Mouse (Mus musculus): Measurements from ENCODE around the gene Mob3a. TPM values are rescaled to one million over a fixed set of nuclear protein-coding genes. Genes with fewer than 3 reads are reported as not detected.

The Mob3a gene
- 25.1 TPM for polyA plus RNA-seq (2012; fragmentation: generic; extraction: Trizol)

GRCm38 (mm10) chr10:80701721-80702535, at the start of gene Mob3a, which contains the start of gene Izumo4:
TSS of gene Mob3a (minus strand) at chr10:80701977.
TSS of gene Izumo4 (plus strand) at chr10:80702184.
- Histone ChIP-seq H3ac (ENCODE audit: control insufficient read depth, insufficient read length) (peak within 1 kb of the TSS; percentile 5), H3K79me2 (ENCODE audit: control insufficient read depth, insufficient read depth) (peaks cover 26% of the 10 kb centered on the region), H3K36me3 (ENCODE audit: control insufficient read depth, insufficient read depth) (peaks cover 4% of the 10 kb centered on the region), H3K27me3 (ENCODE audit: control insufficient read depth, insufficient read depth, insufficient read length) (no peaks in the 10 kb centered on the region), H3K4me3 (peak within 1 kb of the TSS; percentile 60), H3K4me2 (ENCODE audit: low read depth) (peak within 1 kb of the TSS; percentile 89)
- TF ChIP-seq USF1 (IDR thresholded peaks at IDR 0.05; ENCODE audit: low read depth) (no peak), REST (IDR thresholded peaks at IDR 0.05; ENCODE audit: insufficient read depth, insufficient read length) (no peak), CEBPB (IDR thresholded peaks at IDR 0.05; ENCODE audit: insufficient read depth, poor library complexity, severe bottlenecking) (no peak), MAX (IDR thresholded peaks at IDR 0.05; ENCODE audit: low read depth) (no peak), POLR2AphosphoS2 (IDR thresholded peaks at IDR 0.05; ENCODE audit: insufficient read length, low read depth) (peak; percentile 89), TCF12 (IDR thresholded peaks at IDR 0.05; ENCODE audit: insufficient read depth, poor library complexity, severe bottlenecking) (no peak), MYOG (IDR thresholded peaks at IDR 0.05; ENCODE audit: control insufficient read depth in 1 of 3, insufficient read depth in 1 of 3, insufficient read length in 2 of 3, low read depth in 2 of 3) (peak in 1 of 3 experiments; percentile 2), E2F4 (IDR thresholded peaks at IDR 0.05; ENCODE audit: insufficient read depth) (no peak), MYOD1 (IDR thresholded peaks at IDR 0.05; ENCODE audit: control insufficient read depth in 1 of 3, insufficient read length in 2 of 3, low read depth in 2 of 3) (no peak), TCF3 (IDR thresholded peaks at IDR 0.05; ENCODE audit: insufficient read length, low read depth) (no peak), SRF (IDR thresholded peaks at IDR 0.05; ENCODE audit: control insufficient read depth, insufficient read length, low read depth) (peak; percentile 100), POLR2A (IDR thresholded peaks at IDR 0.05; ENCODE audit: insufficient read length, low read depth) (peak; percentile 87)

GRCm38 (mm10) chr10:80751188-80751832, 49.5 kb upstream of the Mob3a start:
- peaks cover 9% of the 10 kb centered on the region for H3K79me2 ChIP-seq (ENCODE audit: control insufficient read depth, insufficient read depth)
- H3K4me3 ChIP-seq = peak overlapping the region; percentile 4
- H3K36me3 ChIP-seq (ENCODE audit: control insufficient read depth, insufficient read depth) = no peaks in the 10 kb centered on the region

GRCm38 (mm10) chr10:80748609-80749008, 46.8 kb upstream of the Mob3a start:
- Histone ChIP-seq H3K4me3 (no peak overlapping the region), H3ac (ENCODE audit: control insufficient read depth, insufficient read length) (no peak overlapping the region), H3K36me3 (ENCODE audit: control insufficient read depth, insufficient read depth) (no peaks in the 10 kb centered on the region), H3K4me2 (ENCODE audit: low read depth) (no peak overlapping the region), H3K27me3 (ENCODE audit: control insufficient read depth, insufficient read depth, insufficient read length) (no peaks in the 10 kb centered on the region), H3K79me2 (ENCODE audit: control insufficient read depth, insufficient read depth) (no peaks in the 10 kb centered on the region)
- TF ChIP-seq TCF12 (IDR thresholded peaks at IDR 0.05; ENCODE audit: insufficient read depth, poor library complexity, severe bottlenecking) (no peak), MAX (IDR thresholded peaks at IDR 0.05; ENCODE audit: low read depth) (no peak), POLR2A (IDR thresholded peaks at IDR 0.05; ENCODE audit: insufficient read length, low read depth) (no peak), REST (IDR thresholded peaks at IDR 0.05; ENCODE audit: insufficient read depth, insufficient read length) (peak; percentile 74), MYOG (IDR thresholded peaks at IDR 0.05; ENCODE audit: control insufficient read depth in 1 of 3, insufficient read depth in 1 of 3, insufficient read length in 2 of 3, low read depth in 2 of 3) (no peak)

More at GRCm38 (mm10) chr10:80751188-80751832, 49.5 kb upstream of the Mob3a start:
- H3K4me2 ChIP-seq (ENCODE audit: low read depth) = peak overlapping the region; percentile 94
- TF ChIP-seq SRF (IDR thresholded peaks at IDR 0.05; ENCODE audit: control insufficient read depth, insufficient read length, low read depth) (peak; percentile 41), MYOG (IDR thresholded peaks at IDR 0.05; ENCODE audit: control insufficient read depth in 1 of 3, insufficient read depth in 1 of 3, insufficient read length in 2 of 3, low read depth in 2 of 3) (peak in 1 of 3 experiments; percentile 11), POLR2AphosphoS2 (IDR thresholded peaks at IDR 0.05; ENCODE audit: insufficient read length, low read depth) (no peak)
- no peak overlapping the region for H3ac ChIP-seq (ENCODE audit: control insufficient read depth, insufficient read length)
- no peaks in the 10 kb centered on the region for H3K27me3 ChIP-seq (ENCODE audit: control insufficient read depth, insufficient read depth, insufficient read length)

DNA sequence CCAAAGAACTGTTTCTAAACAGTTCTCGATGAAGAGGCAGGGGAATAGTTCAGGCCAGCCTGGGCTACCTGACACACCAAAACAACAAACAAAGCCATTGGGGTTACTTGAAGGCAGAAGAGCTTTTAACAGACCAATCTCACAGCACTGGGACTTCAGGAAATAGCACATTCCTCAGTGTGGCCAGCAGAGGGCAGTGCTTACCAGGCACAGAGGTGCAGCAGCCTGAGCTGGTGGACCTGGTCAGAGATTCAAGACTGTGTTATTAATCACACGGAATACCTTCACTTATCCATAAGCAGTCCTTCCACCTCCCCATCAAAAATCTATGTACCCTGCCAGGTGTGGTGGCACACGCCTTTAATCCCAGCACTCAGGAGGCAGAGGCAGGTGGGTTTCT, 45.6 kb upstream of the Mob3a start:
- TF ChIP-seq POLR2AphosphoS2 (IDR thresholded peaks at IDR 0.05; ENCODE audit: insufficient read length, low read depth) (no peak), REST (IDR thresholded peaks at IDR 0.05; ENCODE audit: insufficient read depth, insufficient read length) (peak; percentile 30), CEBPB (IDR thresholded peaks at IDR 0.05; ENCODE audit: insufficient read depth, poor library complexity, severe bottlenecking) (no peak)
- Histone ChIP-seq H3ac (ENCODE audit: control insufficient read depth, insufficient read length) (no peak overlapping the region), H3K36me3 (ENCODE audit: control insufficient read depth, insufficient read depth) (no peaks in the 10 kb centered on the region), H3K79me2 (ENCODE audit: control insufficient read depth, insufficient read depth) (no peaks in the 10 kb centered on the region), H3K4me3 (no peak overlapping the region), H3K4me2 (ENCODE audit: low read depth) (no peak overlapping the region), H3K27me3 (ENCODE audit: control insufficient read depth, insufficient read depth, insufficient read length) (no peaks in the 10 kb centered on the region)

DNA sequence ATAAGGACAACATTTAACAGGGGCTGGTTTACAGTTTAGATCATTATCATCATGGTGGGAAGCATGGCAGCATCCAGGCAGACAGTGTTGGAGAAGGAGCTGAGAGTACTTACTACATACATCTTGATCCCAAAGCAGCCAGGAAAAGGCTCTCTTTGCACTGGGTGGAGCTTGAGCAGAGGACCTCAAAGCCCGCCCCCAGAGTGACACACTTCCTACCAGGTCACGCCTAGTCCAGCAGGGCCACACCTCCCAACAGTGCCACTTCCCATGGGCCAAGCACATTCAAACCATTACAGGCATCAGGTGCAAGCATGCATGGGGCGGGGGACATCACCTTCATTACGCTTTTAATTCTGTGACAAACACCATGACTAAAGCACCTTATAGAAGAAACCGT, 42.5 kb upstream of the Mob3a start:
- Histone ChIP-seq H3K27me3 (ENCODE audit: control insufficient read depth, insufficient read depth, insufficient read length) (no peaks in the 10 kb centered on the region), H3K4me2 (ENCODE audit: low read depth) (peak overlapping the region; percentile 41), H3ac (ENCODE audit: control insufficient read depth, insufficient read length) (no peak overlapping the region), H3K36me3 (ENCODE audit: control insufficient read depth, insufficient read depth) (no peaks in the 10 kb centered on the region), H3K79me2 (ENCODE audit: control insufficient read depth, insufficient read depth) (peaks cover 25% of the 10 kb centered on the region), H3K4me3 (no peak overlapping the region)
- TF ChIP-seq USF1 (IDR thresholded peaks at IDR 0.05; ENCODE audit: low read depth) (no peak), MYOG (IDR thresholded peaks at IDR 0.05; ENCODE audit: control insufficient read depth in 1 of 3, insufficient read depth in 1 of 3, insufficient read length in 2 of 3, low read depth in 2 of 3) (no peak), E2F4 (IDR thresholded peaks at IDR 0.05; ENCODE audit: insufficient read depth) (no peak), CEBPB (IDR thresholded peaks at IDR 0.05; ENCODE audit: insufficient read depth, poor library complexity, severe bottlenecking) (no peak), TCF3 (IDR thresholded peaks at IDR 0.05; ENCODE audit: insufficient read length, low read depth) (no peak), POLR2AphosphoS2 (IDR thresholded peaks at IDR 0.05; ENCODE audit: insufficient read length, low read depth) (no peak), POLR2A (IDR thresholded peaks at IDR 0.05; ENCODE audit: insufficient read length, low read depth) (no peak), MYOD1 (IDR thresholded peaks at IDR 0.05; ENCODE audit: control insufficient read depth in 1 of 3, insufficient read length in 2 of 3, low read depth in 2 of 3) (no peak), MAX (IDR thresholded peaks at IDR 0.05; ENCODE audit: low read depth) (no peak), SRF (IDR thresholded peaks at IDR 0.05; ENCODE audit: control insufficient read depth, insufficient read length, low read depth) (no peak), TCF12 (IDR thresholded peaks at IDR 0.05; ENCODE audit: insufficient read depth, poor library complexity, severe bottlenecking) (no peak)
